Mouse (Mus musculus): ENCODE results near the gene Dcun1d4. TPM values are rescaled to one million over a fixed set of nuclear protein-coding genes. Genes with fewer than 3 reads are reported as not detected.

Dcun1d4 gene
- polyA plus RNA-seq, 1 experiment = 3.6 TPM

- no peak for TF ChIP-seq CTCF (IDR thresholded peaks at IDR 0.05; ENCODE audit: control insufficient read depth, insufficient read depth, low read length)
- TF ChIP-seq POLR2A (IDR thresholded peaks at IDR 0.05; ENCODE audit: borderline replicate concordance, control insufficient read depth, low read depth, low read length) = no peak
- H3K27ac ChIP-seq (ENCODE audit: control insufficient read depth, insufficient read depth, low read depth, low read length, poor library complexity) = no peak overlapping the region
- 81% methylated on average over 12 of the region's 12 CpGs for WGBS
- H3K4me1 ChIP-seq (ENCODE audit: control insufficient read depth, insufficient read depth, low read length) = no peaks in the 10 kb centered on the region
- no peak overlapping the region for H3K4me3 ChIP-seq (replicated peaks; ENCODE audit: control insufficient read depth, low read depth, low read length)
These were observed 76.1 kb downstream of the Dcun1d4 start for GRCm38 (mm10) chr5:73556733-73557425.

GRCm38 (mm10) chr5:73558756-73559155, 78.0 kb downstream of the Dcun1d4 start:
- TF ChIP-seq POLR2A (IDR thresholded peaks at IDR 0.05; ENCODE audit: borderline replicate concordance, control insufficient read depth, low read depth, low read length) (no peak), CTCF (IDR thresholded peaks at IDR 0.05; ENCODE audit: control insufficient read depth, insufficient read depth, low read length) (no peak)
- H3K27ac ChIP-seq (ENCODE audit: control insufficient read depth, insufficient read depth, low read depth, low read length, poor library complexity) = no peak overlapping the region
- no peak overlapping the region for H3K4me3 ChIP-seq (replicated peaks; ENCODE audit: control insufficient read depth, low read depth, low read length)
- 85% methylated on average over 6 of the region's 6 CpGs for WGBS
- H3K4me1 ChIP-seq (ENCODE audit: control insufficient read depth, insufficient read depth, low read length) = no peaks in the 10 kb centered on the region

GRCm38 (mm10) chr5:73564038-73564437, 83.2 kb downstream of the Dcun1d4 start:
- Histone ChIP-seq H3K4me1 (ENCODE audit: control insufficient read depth, insufficient read depth, low read length) (no peaks in the 10 kb centered on the region), H3K4me3 (replicated peaks; ENCODE audit: control insufficient read depth, low read depth, low read length) (no peak overlapping the region), H3K27ac (ENCODE audit: control insufficient read depth, insufficient read depth, low read depth, low read length, poor library complexity) (no peak overlapping the region)
- TF ChIP-seq POLR2A (IDR thresholded peaks at IDR 0.05; ENCODE audit: borderline replicate concordance, control insufficient read depth, low read depth, low read length) = no peak
- WGBS = 83% methylated on average over 6 of the region's 6 CpGs

GRCm38 (mm10) chr5:73566119-73566518, 85.3 kb downstream of the Dcun1d4 start:
- Histone ChIP-seq H3K4me1 (ENCODE audit: control insufficient read depth, insufficient read depth, low read length) (no peaks in the 10 kb centered on the region), H3K27ac (ENCODE audit: control insufficient read depth, insufficient read depth, low read depth, low read length, poor library complexity) (no peak overlapping the region), H3K4me3 (replicated peaks; ENCODE audit: control insufficient read depth, low read depth, low read length) (no peak overlapping the region)
- TF ChIP-seq POLR2A (IDR thresholded peaks at IDR 0.05; ENCODE audit: borderline replicate concordance, control insufficient read depth, low read depth, low read length) (no peak), CTCF (IDR thresholded peaks at IDR 0.05; ENCODE audit: control insufficient read depth, insufficient read depth, low read length) (no peak)
- WGBS = 80% methylated on average over 5 of the region's 5 CpGs

GRCm38 (mm10) chr5:73566892-73567291, 86.1 kb downstream of the Dcun1d4 start:
- WGBS = 85% methylated on average over 4 of the region's 4 CpGs
- TF ChIP-seq POLR2A (IDR thresholded peaks at IDR 0.05; ENCODE audit: borderline replicate concordance, control insufficient read depth, low read depth, low read length) (no peak), CTCF (IDR thresholded peaks at IDR 0.05; ENCODE audit: control insufficient read depth, insufficient read depth, low read length) (no peak)
- Histone ChIP-seq H3K4me1 (ENCODE audit: control insufficient read depth, insufficient read depth, low read length) (no peaks in the 10 kb centered on the region), H3K4me3 (replicated peaks; ENCODE audit: control insufficient read depth, low read depth, low read length) (no peak overlapping the region), H3K27ac (ENCODE audit: control insufficient read depth, insufficient read depth, low read depth, low read length, poor library complexity) (no peak overlapping the region)

- Histone ChIP-seq H3K4me3 (replicated peaks; ENCODE audit: control insufficient read depth, low read depth, low read length) (no peak overlapping the region), H3K27ac (ENCODE audit: control insufficient read depth, insufficient read depth, low read depth, low read length, poor library complexity) (no peak overlapping the region), H3K4me1 (ENCODE audit: control insufficient read depth, insufficient read depth, low read length) (no peaks in the 10 kb centered on the region)
- TF ChIP-seq POLR2A (IDR thresholded peaks at IDR 0.05; ENCODE audit: borderline replicate concordance, control insufficient read depth, low read depth, low read length) (no peak), CTCF (IDR thresholded peaks at IDR 0.05; ENCODE audit: control insufficient read depth, insufficient read depth, low read length) (no peak)
- WGBS = 63% methylated on average over 5 of the region's 5 CpGs
These were observed 88.4 kb downstream of the Dcun1d4 start for GRCm38 (mm10) chr5:73569181-73569580.

GRCm38 (mm10) chr5:73571395-73572156, 90.8 kb downstream of the Dcun1d4 start:
- 86% methylated on average over 6 of the region's 6 CpGs for WGBS
- TF ChIP-seq POLR2A (IDR thresholded peaks at IDR 0.05; ENCODE audit: borderline replicate concordance, control insufficient read depth, low read depth, low read length) = no peak
- TF ChIP-seq CTCF (IDR thresholded peaks at IDR 0.05; ENCODE audit: control insufficient read depth, insufficient read depth, low read length) = no peak
- H3K27ac ChIP-seq (ENCODE audit: control insufficient read depth, insufficient read depth, low read depth, low read length, poor library complexity) = no peak overlapping the region
- H3K4me3 ChIP-seq (replicated peaks; ENCODE audit: control insufficient read depth, low read depth, low read length) = no peak overlapping the region
- H3K4me1 ChIP-seq (ENCODE audit: control insufficient read depth, insufficient read depth, low read length) = no peaks in the 10 kb centered on the region

- H3K4me3 ChIP-seq (replicated peaks; ENCODE audit: control insufficient read depth, low read depth, low read length) = no peak overlapping the region
- WGBS = 48% methylated on average over 2 of the region's 2 CpGs
- no peak overlapping the region for H3K27ac ChIP-seq (ENCODE audit: control insufficient read depth, insufficient read depth, low read depth, low read length, poor library complexity)
- H3K4me1 ChIP-seq (ENCODE audit: control insufficient read depth, insufficient read depth, low read length) = no peaks in the 10 kb centered on the region
- no peak for TF ChIP-seq CTCF (IDR thresholded peaks at IDR 0.05; ENCODE audit: control insufficient read depth, insufficient read depth, low read length)
- no peak for TF ChIP-seq POLR2A (IDR thresholded peaks at IDR 0.05; ENCODE audit: borderline replicate concordance, control insufficient read depth, low read depth, low read length)
These were observed 92.0 kb downstream of the Dcun1d4 start for GRCm38 (mm10) chr5:73572846-73573245.

Measured in bone marrow, adult 2 months (tissue).